Mouse (Mus musculus) thymus, adult 2 months (tissue): ENCODE measurements around the gene Unc79.

Experiments
- CTCF ChIP-seq: fragments of 200-500 bp; IDR thresholded peaks from 2 replicates; pipeline ENCODE4 v1.5.1; 2012; ENCODE audit warnings: mild to moderate bottlenecking, control low read depth, low read length, moderate library complexity, borderline replicate concordance; ENCODE audit not compliant: control insufficient read depth, poor library complexity, insufficient read depth; ENCODE audit errors: extremely low read depth
- POLR2A ChIP-seq: fragments of 200-500 bp; IDR thresholded peaks from 2 replicates; pipeline ENCODE4 v1.6.1; 2012; ENCODE audit warnings: mild to moderate bottlenecking, low read length, control low read depth, moderate library complexity; ENCODE audit not compliant: control insufficient read depth, poor library complexity, insufficient read depth; ENCODE audit errors: extremely low read depth

- TF ChIP-seq CTCF (no peak), POLR2A (no peak)
These were observed 101.2 kb downstream of the Unc79 start for GRCm38 (mm10) chr12:103049865-103050264.
